Mouse (Mus musculus) heart, postnatal 10 days (tissue): ENCODE data around the gene Fat3. TPM values are rescaled to one million over a fixed set of nuclear protein-coding genes. Genes with fewer than 3 reads are reported as not detected.

ENCODE experiments used
- DNase-seq, 2 experiments: peaks; one replicate each; pipeline ENCODE4 v3.0.0; 2021
- intact Hi-C: fragments of 180-260 bp; cut with DNase I; formaldehyde crosslinking; loops from one replicate; pipeline ENCODE4 v1.15.1; 2025
- total RNA-seq, 2 experiments: library from RNA; stranded (reverse); gene quantifications; 2 replicates each; pipeline ENCODE4 v1.2.3; 2021

The Fat3 gene
- total RNA-seq, 2 experiments from 2014 or later: 1.3 to 1.4 TPM

- intact Hi-C loops: no loop called here
- DNase-seq: no peak
Observed at GRCm38 (mm10) chr9:16265519-16265918, 235.6 kb downstream of the Fat3 start.

GRCm38 (mm10) chr9:16257241-16257840 lies 243.7 kb downstream of the Fat3 start:
- intact Hi-C loops: no loop called here
- no peak for DNase-seq

GRCm38 (mm10) chr9:16256577-16257207 lies 244.4 kb downstream of the Fat3 start:
- DNase-seq: no peak
- intact Hi-C loops: no loop called here

- DNase-seq: no peak
- intact Hi-C loops: no loop called here
Observed at GRCm38 (mm10) chr9:16246741-16247140, 254.3 kb downstream of the Fat3 start.

- no peak for DNase-seq
- intact Hi-C loops: no loop called here
Observed at GRCm38 (mm10) chr9:16231575-16231974, 269.5 kb downstream of the Fat3 start.

- no peak for DNase-seq
- intact Hi-C loops: no loop called here
Observed at GRCm38 (mm10) chr9:16228919-16229318, 272.2 kb downstream of the Fat3 start.

- no peak for DNase-seq
- intact Hi-C loops: no loop called here
Observed at GRCm38 (mm10) chr9:16227398-16227797, 273.7 kb downstream of the Fat3 start.

- intact Hi-C loops: no loop called here
- DNase-seq: no peak
Observed at GRCm38 (mm10) chr9:16226545-16226944, 274.5 kb downstream of the Fat3 start.

- intact Hi-C loops: no loop called here
- DNase-seq: peak; percentile 82 to 84
Observed at GRCm38 (mm10) chr9:16221885-16222284, 279.2 kb downstream of the Fat3 start.

- DNase-seq: peak; percentile 11 to 25
- intact Hi-C loops: loop anchor here (5.0 kb wide), 1 partner anchor 286 kb away; the partner anchor contains the start of gene Fat3
Observed at GRCm38 (mm10) chr9:16216235-16216634, 284.9 kb downstream of the Fat3 start.

GRCm38 (mm10) chr9:16214731-16215681 lies 286.1 kb downstream of the Fat3 start:
- DNase-seq: peak; percentile 74 to 78
- intact Hi-C loops: loop anchor here (5.0 kb wide), 1 partner anchor 287 kb away; the partner anchor contains the start of gene Fat3

- no peak for DNase-seq
- intact Hi-C loops: no loop called here
Observed at GRCm38 (mm10) chr9:16213324-16213723, 287.8 kb downstream of the Fat3 start.

- intact Hi-C loops: no loop called here
- DNase-seq: no peak
Observed at GRCm38 (mm10) chr9:16212628-16213027, 288.5 kb downstream of the Fat3 start.

GRCm38 (mm10) chr9:16212163-16212562 lies 288.9 kb downstream of the Fat3 start:
- DNase-seq: no peak
- intact Hi-C loops: no loop called here

GRCm38 (mm10) chr9:16211468-16211867 lies 289.6 kb downstream of the Fat3 start:
- no peak for DNase-seq
- intact Hi-C loops: no loop called here

GRCm38 (mm10) chr9:16202296-16202695 lies 298.8 kb downstream of the Fat3 start:
- DNase-seq: no peak
- intact Hi-C loops: no loop called here

GRCm38 (mm10) chr9:16200948-16201347 lies 300.1 kb downstream of the Fat3 start:
- intact Hi-C loops: no loop called here

GRCm38 (mm10) chr9:16186461-16186860 lies 314.6 kb downstream of the Fat3 start:
- intact Hi-C loops: no loop called here
- no peak for DNase-seq

More at GRCm38 (mm10) chr9:16200948-16201347, 300.1 kb downstream of the Fat3 start:
- peak in 1 of 2 experiments; percentile 19 for DNase-seq

GRCm38 (mm10) chr9:16169238-16169637 lies 331.8 kb downstream of the Fat3 start:
- no peak for DNase-seq
- intact Hi-C loops: no loop called here

GRCm38 (mm10) chr9:16168051-16168450 lies 333.0 kb downstream of the Fat3 start:
- intact Hi-C loops: no loop called here
- no peak for DNase-seq

- intact Hi-C loops: no loop called here
- no peak for DNase-seq
Observed at GRCm38 (mm10) chr9:16159366-16159765, 341.7 kb downstream of the Fat3 start.
